Mouse (Mus musculus) thymus, postnatal 25 days (tissue): ENCODE results near the gene Nipsnap2.
"Not testable (repeated sequence)": the region's sequence is repeated elsewhere in the genome, so short reads cannot be mapped to it uniquely, and the experiment has no call there.

Experiments
- DNase-seq: peaks from one replicate; pipeline ENCODE4 v3.0.0; 2022

Gene Nipsnap2

DNA sequence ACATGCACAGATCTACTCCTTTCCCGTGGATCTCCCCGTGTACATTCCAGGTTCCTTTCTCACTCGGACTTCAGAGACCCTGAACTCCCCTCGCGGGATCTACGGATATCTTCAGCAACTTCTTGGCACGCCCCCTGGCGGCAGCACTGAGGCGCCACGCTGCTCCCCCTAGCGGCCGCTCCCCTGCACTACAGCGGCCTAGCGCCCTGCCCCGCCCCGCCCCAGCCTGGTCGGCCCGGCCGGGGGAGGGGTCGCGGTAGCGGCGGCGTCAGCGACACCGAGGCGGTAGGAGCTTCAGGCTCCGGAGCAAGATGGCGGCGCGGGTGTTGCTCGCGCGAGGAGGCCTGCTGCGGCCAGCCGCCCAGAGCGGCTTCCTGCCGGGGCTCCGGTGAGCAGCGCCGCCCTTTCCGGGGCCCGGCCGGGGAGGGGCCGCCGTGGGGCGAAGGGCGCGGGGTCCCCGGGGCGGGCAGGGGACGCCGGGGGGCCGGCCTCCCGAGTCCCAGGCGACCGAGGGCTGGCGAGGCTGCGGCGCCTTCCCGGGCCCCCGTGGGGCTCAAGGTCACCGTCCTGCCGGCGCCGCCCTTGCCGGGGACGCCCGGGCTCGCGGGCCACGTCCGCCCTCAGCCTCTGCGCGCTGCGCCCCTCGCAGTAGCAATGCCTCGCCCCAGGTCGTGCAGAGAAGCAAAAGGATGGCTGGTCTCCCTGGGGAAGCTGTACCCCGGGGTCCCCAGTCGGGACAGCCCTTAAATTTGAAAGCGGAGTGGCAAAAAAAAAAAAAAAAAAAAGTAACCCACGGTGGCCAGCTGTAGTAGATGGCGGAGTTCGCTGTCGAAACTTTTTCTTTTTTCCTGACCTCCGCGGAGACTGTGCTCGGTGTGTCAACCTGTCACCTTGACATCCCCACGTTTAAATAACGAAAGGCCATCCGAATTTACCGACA is at the start of gene Nipsnap2:
Gene Nipsnap2 (plus strand): TSS at position 230 of the 940 bp plus-strand sequence.
- DNase-seq, result peak; percentile 97

DNA sequence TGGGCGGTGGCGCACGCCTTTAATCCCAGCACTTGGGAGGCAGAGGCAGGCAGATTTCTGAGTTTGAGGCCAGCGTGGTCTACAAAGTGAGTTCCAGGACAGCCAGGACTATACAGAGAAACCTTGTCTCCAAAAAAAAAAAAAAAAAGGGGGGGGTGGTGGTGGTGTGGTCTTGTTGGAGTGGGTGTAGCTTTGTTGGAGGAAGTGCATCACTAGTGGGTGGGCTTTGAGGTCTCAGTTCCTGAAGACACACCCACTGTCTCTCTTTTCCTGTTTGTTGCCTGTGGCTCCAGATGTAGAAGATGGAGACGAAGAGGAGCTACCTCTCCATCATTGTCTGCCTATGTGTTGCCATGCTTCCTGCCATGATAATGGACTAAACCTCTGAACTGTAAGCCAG is 39.7 kb upstream of the Nipsnap2 start:
- not testable (repeated sequence) for DNase-seq

DNA sequence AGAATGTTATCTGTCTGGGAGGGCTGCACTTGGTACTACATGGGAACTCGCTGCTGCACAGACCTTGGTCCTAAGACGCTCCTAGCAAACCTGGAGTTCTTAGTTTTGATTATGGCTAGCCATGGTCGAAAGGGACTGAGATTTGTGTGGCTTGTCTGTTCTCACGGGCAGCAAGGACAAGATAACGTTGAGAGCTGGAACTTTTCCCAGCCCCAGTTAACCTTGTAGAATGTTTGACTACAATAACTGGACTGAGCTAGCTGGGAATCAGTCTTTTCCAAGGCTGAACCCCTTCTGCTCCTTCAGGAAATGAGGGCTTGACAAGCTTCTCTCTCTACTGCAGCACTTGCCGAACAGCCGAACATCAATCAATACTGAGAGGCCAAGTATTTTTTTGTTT is 37.2 kb upstream of the Nipsnap2 start:
- DNase-seq, result no peak

DNA sequence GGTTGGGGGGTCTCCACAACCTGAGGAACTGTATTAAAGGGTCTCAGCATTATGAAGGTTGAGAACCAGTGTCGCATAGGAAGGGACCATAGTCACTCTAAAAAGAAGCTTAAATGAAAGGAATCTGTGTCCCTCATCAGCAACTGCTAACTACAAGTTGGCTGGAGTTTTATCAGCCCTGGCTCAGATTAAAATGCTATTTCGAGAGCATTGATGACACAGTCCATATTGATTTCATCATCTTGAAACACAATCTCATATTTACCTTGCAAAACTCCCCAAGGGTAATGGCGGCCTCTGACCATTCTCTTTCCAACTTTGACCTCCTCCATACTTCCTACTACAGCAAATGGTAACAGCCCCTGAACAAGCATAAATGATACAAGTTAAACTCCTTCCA is 34.3 kb upstream of the Nipsnap2 start:
- DNase-seq, result no peak

DNA sequence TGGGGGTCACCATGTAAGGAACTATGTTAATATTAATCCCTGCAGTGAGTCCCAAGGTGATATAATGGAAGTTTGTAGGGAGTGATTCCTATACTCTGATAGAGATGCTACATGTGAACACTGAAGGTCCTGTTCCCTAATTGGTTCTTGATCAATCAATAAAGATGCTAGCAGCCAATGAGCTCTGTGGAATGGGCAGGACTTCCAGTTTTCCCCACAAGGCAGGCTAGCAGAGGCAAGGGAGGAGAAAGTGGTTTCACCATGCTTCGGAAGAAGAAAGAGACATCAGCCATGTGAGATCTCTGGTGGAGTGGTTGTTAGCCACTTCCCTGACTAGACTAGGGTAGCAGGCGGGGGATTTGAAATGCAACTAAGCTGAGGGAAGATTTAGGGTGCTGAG is 24.4 kb upstream of the Nipsnap2 start:
- DNase-seq, result no peak

DNA sequence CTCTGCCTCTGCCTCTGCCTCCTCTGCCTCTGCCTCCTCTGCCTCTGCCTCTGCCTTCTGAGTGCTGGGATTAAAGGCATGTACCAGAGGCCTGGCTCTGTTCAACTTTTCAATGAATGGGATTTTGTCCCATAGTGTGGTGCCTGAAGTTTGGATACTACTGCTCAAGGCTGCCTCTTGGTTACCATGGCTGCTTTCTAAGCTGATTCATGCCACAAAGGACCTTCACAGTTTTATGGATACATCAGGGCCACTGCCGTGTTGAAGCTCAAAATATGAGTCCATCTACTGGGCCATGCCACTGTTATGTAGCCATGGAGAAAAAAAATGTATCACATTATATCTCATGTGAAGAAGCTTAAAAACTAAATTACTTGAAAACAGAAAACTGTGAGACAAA is 23.2 kb upstream of the Nipsnap2 start:
- DNase-seq, result no peak

DNA sequence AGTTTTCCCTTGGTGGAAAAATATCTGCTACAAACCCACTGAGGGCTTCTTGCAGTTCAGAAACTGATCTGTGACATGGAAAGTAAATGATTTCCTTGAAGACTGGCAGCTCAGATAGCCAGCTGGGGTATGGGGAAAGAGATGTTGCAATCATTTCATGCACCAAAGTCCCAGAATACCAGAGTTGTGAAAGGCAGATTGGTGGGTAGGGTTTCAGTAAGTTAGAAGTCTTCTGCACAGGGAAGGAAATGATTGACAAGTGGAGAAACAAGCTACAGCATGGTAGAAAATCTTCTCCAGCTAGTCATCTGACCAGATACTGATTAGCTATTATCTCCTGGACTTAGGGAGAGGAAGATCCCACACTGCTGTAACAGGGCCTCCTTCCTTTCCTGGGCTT is 21.5 kb upstream of the Nipsnap2 start:
- no peak for DNase-seq

DNA sequence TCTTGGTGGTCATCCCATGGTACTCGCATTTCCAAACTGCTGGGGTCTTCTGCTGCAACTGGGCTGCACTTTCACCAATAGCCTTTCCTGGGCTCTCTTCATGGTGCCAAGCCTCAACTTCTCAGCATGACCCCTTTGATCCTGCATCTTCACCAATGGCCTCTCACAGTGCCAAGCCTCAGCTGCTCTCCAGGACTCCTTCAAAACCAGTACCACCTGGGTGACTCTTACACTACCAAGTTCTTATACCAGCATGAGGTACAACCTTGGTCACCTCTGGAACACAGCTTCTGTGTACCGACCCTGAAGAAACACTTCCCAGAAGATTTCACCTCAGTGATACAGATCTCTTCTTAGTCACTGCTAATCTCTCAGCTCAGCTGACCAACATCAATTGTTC is 16.5 kb upstream of the Nipsnap2 start, which contains the start of gene Sept14:
Gene Sept14 (minus strand): TSS at position 101 of the 400 bp plus-strand sequence.
- no peak for DNase-seq

DNA sequence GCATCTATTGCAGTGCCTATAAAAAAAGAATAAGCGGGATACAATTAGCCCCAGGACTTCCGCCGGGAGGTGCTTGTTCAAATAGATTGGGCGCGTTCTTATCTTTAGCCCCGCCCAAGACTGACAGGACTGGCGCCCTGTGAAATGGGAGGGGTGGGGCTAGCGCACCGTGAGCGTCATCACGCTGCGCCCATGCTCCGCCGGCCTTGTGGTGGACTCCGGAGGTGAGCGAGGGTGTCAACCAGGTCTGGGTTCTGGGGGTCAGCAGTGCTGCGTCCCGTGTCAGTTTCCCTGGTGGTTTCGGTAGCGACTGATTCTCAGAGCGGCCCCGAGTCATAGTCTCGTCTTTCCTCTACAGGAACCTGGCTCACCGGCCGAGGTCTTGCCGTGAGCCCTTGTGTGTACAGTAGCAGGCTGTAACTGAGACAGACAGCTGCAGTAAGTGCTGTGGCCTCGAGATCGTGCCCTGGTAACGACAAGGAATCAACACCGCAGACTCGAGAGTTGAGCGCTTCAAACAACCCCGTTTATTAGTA is 9.5 kb upstream of the Nipsnap2 start, which contains the start of gene Mrps17:
Gene Mrps17 (plus strand): TSS at position 172 of the 536 bp plus-strand sequence.
- peak; percentile 91 for DNase-seq

DNA sequence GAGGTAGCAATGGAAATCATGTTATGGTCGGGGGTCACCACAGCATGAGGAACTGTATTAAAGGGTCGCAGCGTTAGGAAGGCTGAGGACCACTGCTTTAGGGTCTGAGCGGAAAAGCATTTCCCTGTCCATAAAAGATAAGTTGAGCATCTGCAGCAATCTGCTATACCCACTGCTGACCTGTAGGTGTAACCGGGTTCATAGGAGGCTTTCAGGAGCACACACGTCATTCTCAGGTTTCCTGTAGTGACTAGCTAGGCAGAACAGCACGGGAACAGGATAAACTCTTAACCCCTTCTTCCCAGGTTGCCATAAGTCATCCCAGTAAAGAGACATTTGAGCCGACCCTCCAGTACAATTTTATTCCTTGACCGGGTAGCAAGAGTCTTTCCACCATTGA is 7.8 kb upstream of the Nipsnap2 start:
- no peak for DNase-seq

DNA sequence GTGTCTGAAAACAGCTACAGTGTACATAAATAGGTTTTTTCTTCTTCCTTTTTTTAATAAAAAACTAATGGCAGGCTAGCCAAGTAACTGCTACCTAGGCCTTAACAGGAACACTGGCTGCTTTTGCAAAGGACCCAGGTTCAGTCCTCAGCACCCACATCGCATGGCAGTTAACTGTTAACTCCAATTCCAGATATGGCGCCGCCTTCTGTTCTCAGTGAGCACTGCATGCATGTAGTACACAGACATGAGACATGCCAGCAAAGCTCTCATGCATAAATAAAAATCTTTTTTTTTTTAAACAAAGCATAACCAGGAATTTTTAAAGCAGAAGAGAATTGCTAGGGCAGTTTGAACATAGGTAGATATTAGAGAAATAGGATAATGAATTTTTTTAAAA is 4.7 kb upstream of the Nipsnap2 start:
- DNase-seq, result no peak

DNA sequence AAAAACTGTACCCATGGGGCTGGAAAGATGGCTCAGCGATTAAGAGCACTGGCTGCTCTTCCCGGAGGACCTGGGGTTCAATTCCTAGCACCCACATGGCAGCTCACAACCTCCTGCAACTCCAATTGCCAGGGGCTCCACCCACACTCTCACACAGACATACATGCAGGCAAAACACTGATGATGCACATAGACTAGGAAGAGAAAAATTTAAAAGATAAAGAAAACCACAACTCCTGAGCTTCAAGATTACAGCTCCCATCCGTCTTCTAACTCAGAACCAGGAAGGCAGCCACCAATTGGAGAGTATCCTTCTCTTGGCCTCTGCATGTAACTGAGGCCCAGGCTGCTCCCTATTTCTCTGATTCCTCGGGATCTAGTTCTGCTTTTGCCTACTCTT is 595 bp upstream of the Nipsnap2 start:
- no peak for DNase-seq

DNA sequence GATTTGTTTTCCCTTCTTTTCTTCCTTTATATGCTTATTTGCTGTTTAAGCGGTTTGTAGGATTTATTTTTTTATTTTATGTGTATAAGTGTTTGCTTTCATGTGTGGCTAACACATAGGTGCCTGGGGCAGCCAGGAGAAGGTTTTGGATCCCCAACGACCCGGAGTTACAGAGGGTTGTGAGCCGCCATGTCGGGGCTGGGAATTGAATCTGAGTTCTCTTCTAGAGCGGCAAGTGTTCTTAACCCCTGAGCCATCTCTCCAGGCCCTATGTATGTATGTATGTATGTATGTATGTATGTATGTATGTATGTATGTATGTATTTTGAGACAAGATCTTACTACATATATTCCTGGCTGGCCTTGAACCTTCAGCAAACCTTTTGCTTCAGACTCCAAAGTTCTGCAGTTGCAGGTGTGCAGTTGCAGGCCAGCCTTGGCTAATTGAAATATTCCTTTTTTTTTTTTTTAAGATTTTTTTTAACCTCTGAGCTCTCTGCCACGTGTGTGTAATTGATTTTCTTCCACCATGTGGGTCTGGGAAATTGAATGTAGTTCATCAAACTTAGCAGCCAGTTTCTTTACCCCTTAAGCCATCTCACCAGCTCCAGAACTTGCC is 1.0 kb downstream of the Nipsnap2 start:
- peak; percentile 12 for DNase-seq

DNA sequence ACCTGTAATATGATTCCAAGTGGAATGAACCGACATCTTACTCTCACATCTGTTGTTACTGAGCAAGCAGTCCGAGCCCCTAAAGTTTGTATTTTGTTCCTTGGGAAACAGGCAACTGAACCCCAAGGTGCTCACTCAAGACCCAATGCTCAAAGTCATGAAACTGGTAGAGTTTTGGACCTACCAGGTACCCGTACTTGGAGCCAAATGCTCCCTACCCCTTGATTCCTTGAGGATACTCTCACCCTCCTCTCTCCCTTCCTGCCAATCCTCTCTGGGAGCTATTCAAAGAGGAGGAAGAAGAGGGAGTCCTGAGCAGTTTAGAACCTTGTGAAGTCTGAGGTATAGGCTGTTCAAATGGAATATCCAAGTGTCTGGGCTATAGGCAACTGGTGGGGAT is 1.9 kb downstream of the Nipsnap2 start:
- no peak for DNase-seq

DNA sequence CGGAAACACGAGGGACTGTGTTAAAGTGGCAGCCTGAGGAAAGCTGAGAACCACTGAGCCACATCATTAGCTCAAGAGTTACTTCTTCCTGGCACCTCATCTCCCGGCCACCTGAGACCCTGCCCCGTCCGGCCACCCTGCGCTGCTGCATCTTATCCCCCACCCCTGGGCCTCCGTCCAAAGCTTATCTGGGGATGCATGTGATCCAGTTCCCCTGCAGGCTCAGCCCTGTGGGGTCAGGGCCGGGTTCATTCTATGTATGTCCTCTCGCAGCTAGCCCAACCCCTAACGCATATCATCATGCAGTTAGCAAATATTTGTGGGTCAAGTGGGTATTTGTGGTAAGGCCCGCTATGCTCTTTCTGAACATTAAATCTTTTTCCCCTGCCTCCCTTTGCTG is 4.4 kb downstream of the Nipsnap2 start:
- no peak for DNase-seq

DNA sequence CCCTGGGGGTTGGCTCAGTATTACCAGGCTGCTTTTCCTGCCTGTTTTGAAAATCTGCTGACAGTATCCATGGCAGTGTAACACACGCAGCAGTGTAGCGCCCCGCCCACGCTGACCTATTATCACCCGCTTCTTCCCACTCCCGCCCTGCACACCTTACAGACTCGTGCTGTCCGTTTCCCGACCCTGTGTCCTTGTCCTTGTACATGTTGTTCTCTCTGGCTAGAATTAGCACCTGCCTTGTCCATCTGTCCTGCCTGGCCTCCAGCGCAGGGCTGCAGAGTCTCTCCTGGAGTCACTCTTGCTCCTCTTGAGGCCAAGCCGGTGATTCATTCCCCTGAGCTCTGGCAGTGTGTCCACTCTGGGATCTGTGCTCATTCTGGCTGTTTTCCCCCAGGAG is 5.5 kb downstream of the Nipsnap2 start:
- no peak for DNase-seq

DNA sequence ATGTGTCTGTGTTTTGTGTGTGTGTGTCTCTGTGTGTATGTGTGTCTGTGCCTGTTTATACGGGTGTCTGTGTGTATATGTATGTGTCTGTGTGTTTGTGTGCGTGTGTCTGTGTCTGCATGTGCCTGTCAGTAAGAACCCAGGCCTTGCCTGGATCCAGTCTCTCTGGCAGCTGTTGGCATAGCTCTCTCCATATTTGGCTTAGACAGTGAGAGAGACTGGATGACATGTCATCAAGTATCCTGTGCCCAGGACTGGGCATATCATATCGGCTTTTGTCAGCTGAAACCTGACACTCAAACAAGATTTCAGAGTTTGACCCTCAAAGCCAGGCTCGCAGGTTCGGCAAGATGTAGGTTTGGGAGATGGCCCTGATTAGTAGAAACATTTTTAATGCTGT is 6.2 kb downstream of the Nipsnap2 start:
- no peak for DNase-seq

DNA sequence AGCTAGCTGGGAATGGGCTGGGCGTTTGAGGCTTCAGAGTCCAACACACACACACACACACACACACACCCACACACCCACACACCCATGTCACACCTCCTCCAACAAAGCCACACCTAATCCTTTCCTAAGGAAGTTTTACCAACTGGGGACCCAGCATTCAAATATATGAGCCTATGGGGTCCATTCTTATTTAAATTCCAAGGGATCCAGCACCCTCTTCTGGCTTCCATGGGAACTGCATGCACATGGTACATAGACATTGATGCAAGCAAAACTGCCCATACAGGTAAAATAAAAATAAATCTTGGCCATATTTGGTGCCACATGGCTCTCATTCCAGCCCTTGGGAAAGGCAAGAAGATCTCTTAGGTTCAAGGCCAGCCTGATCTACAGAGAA is 16.1 kb downstream of the Nipsnap2 start:
- peak; percentile 43 for DNase-seq

DNA sequence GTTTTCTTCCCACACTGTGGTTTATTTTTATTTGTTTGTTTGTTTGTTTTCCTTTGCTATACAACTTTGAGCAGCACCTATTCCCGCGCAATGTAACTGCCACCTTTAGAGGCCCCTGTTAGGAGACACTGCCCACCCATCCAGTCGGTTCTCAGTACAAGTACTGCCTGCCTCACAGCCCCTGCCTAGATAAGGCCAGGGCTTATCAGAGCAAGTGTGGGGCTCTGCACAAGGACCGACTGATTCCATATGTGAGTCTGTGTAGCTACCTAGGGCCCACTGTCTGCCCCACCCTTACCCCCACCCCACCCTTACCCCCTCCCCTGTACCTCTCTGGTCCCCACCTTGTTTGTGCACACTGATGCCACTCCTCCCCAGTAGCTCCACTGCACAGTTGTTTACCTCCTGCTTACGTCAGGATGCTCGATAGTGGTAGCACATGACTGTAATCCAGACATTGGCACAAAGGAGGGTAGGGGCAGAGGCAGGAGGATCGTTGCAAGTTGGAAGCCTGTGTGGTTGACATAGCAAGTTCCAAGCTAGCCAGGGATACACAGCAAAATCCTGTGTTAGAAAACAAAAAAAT is 18.1 kb downstream of the Nipsnap2 start:
- DNase-seq, result no peak

DNA sequence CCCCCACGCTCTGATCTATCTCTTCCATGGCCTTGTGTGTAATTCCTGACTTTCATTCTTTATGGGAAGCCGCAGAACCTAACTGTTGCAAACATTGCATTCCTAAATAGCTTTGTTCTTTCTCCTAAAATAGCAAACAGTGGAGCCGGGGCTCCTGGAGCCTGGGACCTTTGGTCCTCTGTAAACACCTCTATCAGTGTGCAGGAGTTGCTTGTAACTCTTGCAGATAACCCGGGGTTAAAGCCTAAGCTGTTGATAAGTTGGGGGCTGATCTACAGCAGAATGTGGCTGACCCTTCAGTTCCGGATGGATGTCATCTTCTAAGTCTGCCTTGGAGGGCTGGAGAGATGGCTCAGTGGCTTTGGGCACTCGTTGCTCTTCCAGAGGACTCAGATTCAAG is 19.2 kb downstream of the Nipsnap2 start:
- no peak for DNase-seq

DNA sequence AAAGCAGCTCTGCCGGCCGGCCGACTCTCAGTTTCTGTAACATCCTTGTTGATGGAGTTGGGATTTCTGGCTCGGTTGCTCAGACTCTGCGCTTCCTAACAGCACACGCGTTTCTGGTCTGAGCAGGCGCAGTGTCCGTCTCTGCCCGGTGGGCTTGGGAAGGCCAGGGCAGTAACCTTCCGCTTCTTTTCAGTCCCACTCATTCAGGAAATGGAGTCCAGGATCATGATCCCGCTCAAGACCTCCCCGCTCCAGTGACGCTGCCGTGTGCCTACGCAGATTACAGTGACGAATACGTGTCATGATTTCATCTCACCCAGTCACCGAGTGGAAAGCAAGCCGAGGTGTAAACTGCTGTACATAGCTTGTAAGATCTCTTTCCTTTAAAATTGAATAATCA is 32.0 kb downstream of the Nipsnap2 start:
- no peak for DNase-seq

DNA sequence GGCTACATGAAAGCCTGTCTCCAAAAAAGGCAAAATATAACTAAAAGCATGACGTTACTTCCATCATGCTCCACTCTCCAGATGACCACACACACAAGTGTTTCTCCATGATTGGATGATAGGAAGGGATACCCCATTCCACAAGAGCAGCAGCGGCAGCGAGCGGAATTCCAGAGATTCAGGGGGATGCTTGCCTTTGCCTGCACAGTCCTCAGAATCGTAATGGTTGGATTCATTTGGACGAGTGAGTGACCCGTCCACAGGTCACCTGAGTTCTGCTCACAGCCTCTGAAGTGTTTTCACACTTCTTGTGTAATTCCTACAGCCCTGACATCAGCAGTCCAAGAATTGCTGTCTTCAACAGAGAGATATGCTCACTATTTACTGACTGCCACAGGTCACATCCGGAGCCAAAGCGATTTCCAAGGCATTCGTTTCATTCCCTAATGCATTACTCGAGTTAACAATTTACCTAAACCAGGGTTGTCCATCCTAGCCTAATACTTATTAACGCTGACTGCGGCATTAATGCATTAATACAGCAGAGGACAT is 35.1 kb downstream of the Nipsnap2 start:
- no peak for DNase-seq

DNA sequence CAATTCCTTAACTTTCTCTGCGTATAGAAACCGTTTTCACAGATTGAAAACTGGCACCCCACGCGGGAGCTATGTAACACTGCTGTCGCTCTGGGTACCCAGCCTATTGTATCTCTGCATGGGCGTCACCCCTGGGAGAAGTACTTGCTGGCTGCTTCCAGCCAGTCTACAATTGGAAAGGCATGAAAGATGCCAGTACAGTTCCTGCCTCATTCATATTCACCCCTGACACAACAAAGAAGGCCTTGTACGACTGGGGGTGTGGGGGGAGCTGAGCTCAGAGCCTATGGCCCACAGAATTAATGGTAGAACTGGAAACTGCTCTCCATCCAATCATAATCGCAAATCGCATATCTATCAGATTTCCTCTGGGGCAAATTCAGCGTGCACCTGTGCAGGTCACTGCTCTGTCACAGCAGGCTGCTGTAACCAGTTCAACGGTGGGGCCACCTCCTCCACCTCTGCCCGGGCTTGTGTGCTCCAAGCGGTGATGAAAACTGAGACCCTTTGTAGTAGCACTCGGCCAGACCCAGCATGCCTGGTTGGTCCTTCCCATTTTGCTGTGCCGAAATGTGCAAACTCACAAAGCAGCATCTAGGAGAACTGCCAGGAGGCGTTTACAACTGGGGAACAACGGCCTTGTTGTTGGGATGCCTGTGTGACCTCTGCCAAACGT is 37.1 kb downstream of the Nipsnap2 start:
- no peak for DNase-seq
